In genomic region chr3:69593426-69593825, GRCm38 (mm10) we compare ENCODE assay signal across 20 mouse cellular contexts. TPM values are rescaled to one million over a fixed set of nuclear protein-coding genes. Genes with fewer than 3 reads are reported as not detected.
DNase-seq lines count a peak whose midpoint lies in the region; ATAC-seq and TF ChIP-seq lines count a peak whose summit lies in the region.
"Had no signal": no experiment of that assay in that cellular context is flagged by ENCODE, and none has a peak within 500 bp of the region (broad histone marks: within the 10 kb centered on the region; RNA-seq: fewer than 3 reads in every experiment).

No protein-coding gene starts in this region.

- DNase-seq in ES-CJ7 (ENCODE audit: low read depth, low spot score) (peak; percentile 37), ZHBTc4 (ENCODE audit: low read depth, low spot score) (peak; percentile 50)
- DNase-seq in thymus, postnatal 0 days (ENCODE audit: low spot score): no peak
- DNase-seq: adrenal gland, adult 8-10 months; cerebellum, adult 11-12 months; cerebellum, adult 2 months; cerebellum, adult 9-10 months; cerebellum, postnatal 10 days; cerebellum, postnatal 25 days; forebrain, postnatal 0 days had no signal

- 0 out of 2 replicates have a peak overlapping the region, but pooled peaks have one; percentile 46 for H3K4me3 ChIP-seq in E14TG2a.4 (replicated peaks; ENCODE audit: low read length)
- H3K4me3 ChIP-seq: embryonic facial prominence, embryonic 10.5 days; embryonic facial prominence, embryonic 12.5 days; forebrain, embryonic 13.5 days; forebrain, embryonic 15.5 days had no signal

- peaks cover 51% of the 10 kb centered on the region for H3K4me1 ChIP-seq in E14TG2a.4 (replicated peaks; ENCODE audit: low read depth, low read length)

- peaks cover 13% of the 10 kb centered on the region for H3K27me3 ChIP-seq in E14TG2a.4 (ENCODE audit: insufficient read depth, low read length)
- H3K27me3 ChIP-seq: CH12.LX; embryonic facial prominence, embryonic 12.5 days; forebrain, embryonic 13.5 days; forebrain, embryonic 15.5 days had no signal

- no peaks in the 10 kb centered on the region; the same call in 1 of the 2 replicates for H3K36me3 ChIP-seq in E14TG2a.4 (ENCODE audit: insufficient read depth, low read length)
- H3K36me3 ChIP-seq: embryonic facial prominence, embryonic 12.5 days; G1E had no signal

- ATAC-seq in CD4-positive, CD25-positive, alpha-beta regulatory T cell, adult 4 months: no peak
- ATAC-seq: activated CD4-positive, CD25-positive, alpha-beta regulatory T cell, adult 4 months; forebrain, embryonic 13.5 days; forebrain, embryonic 15.5 days; forebrain, postnatal 0 days; Patski had no signal

- TF ChIP-seq CTCF in E14TG2a.4 (conservative IDR thresholded peaks at IDR 0.05; ENCODE audit: low read length): no peak

- H3K9me3 ChIP-seq in E14TG2a.4 (ENCODE audit: low read length): peaks cover 6% of the 10 kb centered on the region; the same call in 1 of the 2 replicates
- H3K9me3 ChIP-seq: embryonic facial prominence, embryonic 12.5 days; forebrain, embryonic 13.5 days; forebrain, embryonic 15.5 days; G1E had no signal

RNA-seq across cellular contexts. Expression of gene B3galnt1, which starts 5.3 kb away (rescaled TPM):
- polyA plus RNA-seq in thymus, postnatal 0 days (2015; fragmentation: Nextera tagmentation; extraction: Ambion mirVana): 9.3 and 9.9 TPM in 2 replicates
- polyA plus RNA-seq in CD4-positive, CD25-positive, alpha-beta regulatory T cell, adult 4 months (2017; shearing (Covaris generic)): under 1 TPM in 1 of 2 experiments, not detected in 1; 0.16 TPM
- polyA plus RNA-seq: activated CD4-positive, CD25-positive, alpha-beta regulatory T cell, adult 4 months; G1E had no signal
